Mouse (Mus musculus): ENCODE results near the gene Hormad1.

DNA sequence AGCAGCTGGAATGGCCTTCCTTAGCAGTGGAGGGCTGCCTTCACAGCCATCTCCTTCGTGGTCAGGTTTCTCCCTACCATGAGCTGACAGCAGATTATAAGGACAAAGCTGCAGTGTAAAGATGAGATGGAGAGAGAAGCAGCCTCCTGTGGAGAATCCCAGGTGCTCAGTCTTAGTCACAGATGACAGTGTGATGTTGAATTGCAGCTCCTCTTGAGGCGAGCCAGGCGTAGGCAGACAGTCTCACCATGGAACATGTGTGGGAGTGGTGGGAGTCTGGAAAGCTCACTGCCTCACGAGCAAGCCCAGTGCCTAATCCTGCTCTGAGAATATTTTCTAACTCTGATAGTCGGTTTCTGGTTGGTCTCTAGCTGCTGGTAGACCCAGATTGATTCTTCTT is 68.3 kb downstream of the Hormad1 start:
- no peak for TF ChIP-seq CTCF (IDR thresholded peaks at IDR 0.05; ENCODE audit: low read depth, low read length)
- TF ChIP-seq POLR2A (IDR thresholded peaks at IDR 0.05; ENCODE audit: extremely low read depth, insufficient read depth, low read length): no peak

All from liver, adult 2 months (tissue).